Mouse (Mus musculus): ENCODE measurements around the gene Sphk1.
"Not testable (repeated sequence)": the region's sequence is repeated elsewhere in the genome, so short reads cannot be mapped to it uniquely, and the experiment has no call there.

Gene Sphk1

DNA sequence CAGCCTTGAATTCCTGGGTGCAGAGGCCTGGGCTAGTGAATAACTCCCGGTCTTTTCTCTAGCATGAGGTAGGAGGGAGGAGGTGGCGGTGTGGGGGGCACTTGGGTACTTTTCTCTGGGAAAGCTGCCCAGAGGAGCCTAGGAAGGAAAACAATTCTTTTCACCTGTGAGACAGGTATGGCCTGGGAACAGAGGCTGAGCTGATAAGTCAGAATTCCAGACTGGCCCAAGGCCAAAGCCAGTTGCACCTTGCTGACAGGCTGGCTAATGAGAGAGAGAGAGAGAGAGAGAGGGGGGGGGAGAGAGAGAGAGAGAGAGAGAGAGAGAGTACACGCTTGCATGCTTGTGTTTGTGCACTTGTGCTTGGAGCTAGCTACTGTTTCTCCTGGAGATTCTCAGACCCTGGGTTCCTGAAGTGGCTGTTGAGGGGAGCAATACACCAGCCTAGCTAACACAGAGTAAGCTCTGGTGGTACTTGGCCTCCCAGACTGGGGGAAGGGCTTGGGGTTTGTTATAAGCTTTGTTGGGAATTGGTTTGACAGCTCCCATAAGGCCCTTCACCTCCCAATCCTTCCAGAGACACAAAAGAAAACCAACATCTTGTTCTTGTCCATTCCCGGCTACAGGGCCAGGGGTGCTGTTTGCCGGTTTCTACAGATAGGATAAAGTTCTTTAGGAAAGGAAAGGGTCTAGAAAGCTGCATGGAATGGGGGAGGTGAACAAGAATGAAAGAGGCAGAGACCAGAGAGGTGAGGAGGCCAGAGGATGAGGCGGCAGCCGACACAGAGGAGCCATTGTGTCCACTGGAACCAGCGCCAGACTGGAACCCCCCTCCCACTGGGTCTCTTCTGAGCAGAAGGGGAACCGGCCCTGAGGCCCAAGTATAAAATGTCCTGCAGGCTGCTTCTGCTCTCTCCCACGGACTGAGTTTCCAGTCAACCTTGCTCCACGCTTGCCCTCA, at the start of gene Sphk1:
TSS of gene Sphk1 (plus strand) at position 739 of the 961 bp plus-strand sequence.
- DNase-seq (ENCODE audit: low read depth, low spot score): no peak

DNA sequence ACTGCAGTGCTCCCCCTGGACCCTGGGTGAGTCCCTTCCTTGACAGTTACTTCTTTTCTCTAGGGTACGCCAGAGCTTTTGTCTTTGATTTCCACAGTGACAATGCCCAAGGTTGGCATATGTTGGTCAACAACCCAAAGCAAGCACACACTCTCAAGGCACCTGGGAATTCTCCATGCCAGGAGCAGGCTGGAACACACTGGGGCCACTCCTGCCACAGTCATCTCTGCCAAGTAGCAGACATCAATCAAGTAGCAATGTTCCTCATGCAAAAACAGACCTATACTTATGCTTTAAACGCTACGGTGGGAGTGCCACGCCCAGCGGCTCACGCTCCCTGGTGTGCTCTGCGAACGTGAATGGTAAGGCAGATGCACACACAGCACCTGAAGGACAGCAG, 49.8 kb upstream of the Sphk1 start:
- DNase-seq (ENCODE audit: low read depth, low spot score): no peak

DNA sequence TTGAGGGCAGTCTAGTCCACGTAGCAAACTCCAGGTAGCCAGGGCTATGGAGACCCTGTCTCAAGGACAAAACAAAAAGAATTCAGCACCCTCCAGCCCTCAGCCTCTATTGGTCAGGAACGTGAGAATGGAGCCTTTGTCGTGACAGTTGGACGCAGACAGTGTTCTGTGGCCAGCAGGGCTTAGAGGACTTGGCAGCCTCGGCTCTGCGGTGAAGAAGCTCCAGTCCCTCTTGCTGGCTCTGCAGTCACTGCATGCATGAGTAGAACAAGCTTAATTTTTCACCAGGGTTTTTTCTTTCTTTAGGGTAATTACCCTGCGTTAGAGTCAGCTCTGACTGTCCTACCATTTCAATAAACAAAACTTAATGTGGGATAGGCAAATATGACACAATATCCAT, 48.9 kb upstream of the Sphk1 start:
- no peak for DNase-seq (ENCODE audit: low read depth, low spot score)

DNA sequence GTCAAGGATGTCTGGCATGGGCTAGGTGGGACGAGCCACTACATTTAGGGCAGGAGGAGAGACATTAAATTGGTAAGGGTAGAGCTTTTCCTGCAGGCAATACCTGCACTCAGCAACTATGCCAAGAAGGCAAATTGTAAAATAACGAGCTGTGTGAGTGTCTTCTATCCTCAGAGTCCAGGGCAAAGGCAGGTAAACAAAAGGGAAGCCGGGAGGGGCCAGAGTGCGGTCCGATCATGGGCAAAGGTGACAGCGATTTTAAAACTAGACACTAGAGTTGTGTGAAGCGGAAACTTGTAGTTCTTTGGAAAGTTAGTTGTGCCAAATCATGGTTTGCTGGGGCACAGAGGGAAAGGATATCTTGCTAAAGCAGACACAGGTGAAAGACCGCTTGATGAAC, 46.5 kb upstream of the Sphk1 start:
- DNase-seq (ENCODE audit: low read depth, low spot score): no peak

DNA sequence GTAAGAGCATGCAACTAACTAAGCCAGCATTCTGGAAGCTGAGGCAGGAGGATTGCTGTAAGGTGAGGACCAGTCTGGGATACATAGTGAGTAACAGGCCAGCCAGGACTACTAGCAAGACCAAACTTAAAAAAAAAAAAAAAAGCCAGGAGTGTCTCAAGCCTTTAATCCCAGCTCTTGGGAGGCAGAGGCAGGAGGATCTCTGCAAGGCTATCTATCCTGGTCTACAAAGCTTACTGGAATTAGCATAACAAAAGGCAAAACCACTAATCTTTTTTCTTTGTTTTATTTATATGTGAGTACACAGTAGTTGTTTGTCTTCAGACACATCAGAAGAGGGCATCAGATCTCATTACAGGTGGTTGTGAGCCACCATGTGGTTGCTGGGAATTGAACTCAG, 42.5 kb upstream of the Sphk1 start:
- DNase-seq (ENCODE audit: low read depth, low spot score): peak; percentile 78

DNA sequence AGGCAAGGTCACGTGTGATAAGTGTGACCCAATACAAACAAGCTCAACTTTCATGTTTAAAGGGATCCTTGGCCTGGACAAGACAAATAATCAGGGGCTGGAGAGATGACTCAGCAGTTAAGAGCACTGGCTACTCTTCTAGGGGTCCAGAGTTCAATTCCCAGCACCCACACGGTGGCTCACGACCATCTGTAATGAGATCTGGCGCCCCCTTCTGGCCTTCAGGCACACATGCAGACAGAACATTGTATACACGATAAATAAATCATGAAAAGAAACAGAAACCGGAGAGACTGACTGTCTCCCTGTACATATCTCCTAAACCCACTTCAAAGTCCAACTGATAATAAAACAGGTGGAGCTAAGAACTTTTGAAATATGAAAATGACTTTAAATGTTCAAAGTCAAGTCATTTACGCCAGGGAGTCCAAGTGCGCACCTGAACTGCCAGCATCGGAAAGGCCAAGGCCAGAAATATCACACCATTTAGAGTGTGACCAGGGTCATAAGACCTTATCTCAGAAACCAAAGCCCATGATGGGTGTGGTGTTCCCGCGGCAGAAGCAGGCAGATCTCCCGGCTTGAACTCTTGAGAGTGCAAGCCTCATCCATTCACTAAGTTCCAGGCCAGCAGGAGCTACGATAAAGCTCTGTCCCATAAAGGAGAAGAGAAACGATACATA, 41.9 kb upstream of the Sphk1 start:
- peak; percentile 91 for DNase-seq (ENCODE audit: low read depth, low spot score)

DNA sequence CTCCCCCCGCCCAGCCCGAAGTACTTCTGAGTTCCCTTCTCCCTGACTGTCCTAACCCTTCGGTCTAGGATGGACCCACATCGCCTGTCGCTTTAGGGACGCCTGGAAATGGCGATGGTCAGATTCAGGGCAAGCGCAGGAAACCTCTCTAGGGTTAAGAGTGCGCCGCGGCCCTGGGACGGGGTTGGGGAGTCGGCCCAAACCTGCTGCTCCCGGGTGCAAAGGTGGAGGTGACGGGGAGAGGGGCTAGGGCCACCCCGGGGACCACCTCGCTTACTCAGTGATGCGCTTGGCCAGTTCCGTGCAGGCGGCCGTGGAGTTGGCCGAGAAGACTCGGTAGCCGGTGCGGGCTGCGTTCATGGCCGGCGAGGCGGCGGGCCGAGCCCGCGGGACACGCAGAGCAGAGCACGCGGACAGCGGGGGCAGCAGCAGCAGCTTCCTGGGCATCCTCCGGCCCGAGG, 40.9 kb upstream of the Sphk1 start:
- peak; percentile 53 for DNase-seq (ENCODE audit: low read depth, low spot score)

DNA sequence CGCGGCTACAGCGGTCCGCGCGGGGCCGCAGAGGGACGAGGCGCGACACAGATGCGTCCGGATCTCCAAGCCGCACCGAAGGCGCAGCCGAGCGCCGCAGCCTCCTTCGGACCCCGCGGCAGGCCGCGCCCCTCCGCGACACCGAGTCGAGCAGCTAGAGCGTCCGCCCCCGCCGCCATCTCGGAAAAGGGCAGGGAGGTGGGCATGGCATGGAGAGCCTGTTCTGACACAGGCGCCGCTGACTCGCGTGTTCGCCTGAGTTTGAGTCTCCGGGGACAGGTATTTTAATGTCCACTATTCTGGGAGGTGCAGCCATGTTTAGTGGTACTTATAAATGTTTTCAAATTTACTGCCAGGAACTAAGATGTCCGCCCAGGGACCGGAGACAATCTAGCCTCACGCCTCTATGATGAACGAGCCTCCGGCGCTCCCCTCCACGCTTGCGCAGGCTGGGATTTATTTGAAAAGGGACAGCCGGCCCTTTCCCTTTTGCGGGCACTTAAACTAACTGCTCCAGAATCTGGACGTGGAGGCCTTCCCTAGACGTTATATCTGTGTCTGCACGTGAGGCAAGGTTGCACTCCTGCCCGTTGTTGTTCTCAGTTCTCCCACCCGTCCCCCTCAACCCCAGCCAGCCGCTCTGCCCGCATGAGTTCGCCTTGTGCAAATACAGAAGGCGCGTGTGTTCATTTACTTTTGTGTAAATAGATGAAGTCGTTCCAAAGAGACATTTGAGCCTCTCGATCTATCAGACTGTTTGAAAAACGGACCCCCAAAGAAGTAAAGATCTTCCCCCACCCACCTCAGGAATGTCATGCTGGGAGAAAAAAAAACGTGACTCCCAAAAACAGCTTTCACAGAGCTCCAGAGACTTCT, 40.3 kb upstream of the Sphk1 start:
- peak; percentile 93 for DNase-seq (ENCODE audit: low read depth, low spot score)

DNA sequence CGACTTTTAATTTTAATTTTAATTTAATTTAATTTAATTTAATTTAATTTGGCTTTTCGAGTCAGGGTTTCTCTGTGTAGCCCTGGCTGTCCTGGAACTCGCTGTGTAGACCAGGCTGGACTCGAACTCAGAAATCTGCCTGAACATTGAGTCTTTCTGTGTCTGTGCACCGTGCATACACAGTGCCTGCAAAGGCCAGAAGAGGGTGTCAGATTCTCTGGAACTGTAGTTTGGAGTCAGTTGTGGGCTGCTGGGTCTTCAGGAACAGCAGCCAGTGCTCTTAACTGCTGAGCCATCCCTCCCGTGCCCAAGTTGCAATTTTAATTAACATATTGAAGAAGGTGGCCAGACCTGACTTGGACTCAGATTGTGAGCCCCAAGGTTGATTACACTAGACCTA, 39.4 kb upstream of the Sphk1 start:
- peak; percentile 49 for DNase-seq (ENCODE audit: low read depth, low spot score)

DNA sequence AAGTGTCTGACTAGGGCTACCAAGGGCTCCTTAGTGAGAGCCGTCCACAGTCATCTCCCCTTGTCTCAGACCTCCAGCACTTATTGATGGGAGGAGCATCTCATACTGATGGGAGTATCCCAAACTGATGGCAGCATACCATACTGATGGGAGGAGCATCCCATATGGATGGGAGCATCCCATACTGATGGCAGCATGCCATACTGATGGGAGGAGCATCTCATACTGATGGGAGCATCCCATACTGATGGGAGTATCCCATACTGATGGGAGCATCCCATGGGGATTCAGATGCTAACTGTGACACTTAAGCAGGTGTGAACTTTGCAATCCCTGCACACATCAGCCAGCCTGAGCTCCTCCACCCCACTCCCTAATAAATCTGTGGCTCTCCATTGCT, 38.2 kb upstream of the Sphk1 start:
- DNase-seq (ENCODE audit: low read depth, low spot score): not testable (repeated sequence)

DNA sequence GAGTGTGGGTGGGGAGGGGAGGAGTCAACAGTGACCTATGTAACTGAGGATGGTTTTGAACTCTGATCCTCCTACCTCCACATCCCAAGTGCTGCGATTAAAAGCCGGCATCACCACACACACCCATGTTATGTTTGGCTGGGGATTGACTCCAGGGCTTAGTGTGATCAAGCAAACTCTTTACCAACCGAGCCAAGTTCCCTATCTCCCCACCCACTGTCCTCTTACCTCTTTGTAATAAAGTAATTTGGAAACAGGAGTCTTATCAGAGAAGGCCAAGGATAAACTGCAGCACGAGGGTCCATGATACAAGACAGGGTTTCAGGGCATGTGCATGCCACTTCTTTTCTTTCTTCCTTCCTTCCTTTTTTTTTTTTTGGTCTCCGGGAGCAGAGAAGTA, 37.5 kb upstream of the Sphk1 start:
- no peak for DNase-seq (ENCODE audit: low read depth, low spot score)

DNA sequence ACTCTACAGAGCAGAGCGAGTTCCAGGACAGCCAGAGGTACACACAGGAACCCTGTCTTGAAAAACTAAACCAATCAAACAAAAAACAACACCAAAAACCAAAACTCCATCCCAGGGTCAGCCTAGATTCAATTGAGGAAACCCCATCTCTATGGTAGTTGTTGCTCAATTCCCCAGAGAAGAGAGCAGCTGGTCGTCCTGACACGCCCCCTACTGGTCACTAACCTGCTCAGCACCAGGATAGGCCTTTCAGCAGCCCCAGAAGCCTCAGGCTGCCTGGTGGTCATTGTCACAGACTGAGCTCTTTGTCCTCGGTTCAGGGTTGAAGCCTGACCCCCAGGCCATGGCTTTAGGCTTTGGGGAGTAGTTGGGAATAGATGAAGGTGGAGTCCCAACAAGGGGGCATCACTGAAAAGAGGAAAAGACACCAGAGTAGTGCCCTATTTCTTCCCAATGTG, 36.9 kb upstream of the Sphk1 start, which contains the start of gene Prpsap1:
TSS of gene Prpsap1 (minus strand) at position 408 of the 458 bp plus-strand sequence.
- DNase-seq (ENCODE audit: low read depth, low spot score): peak; percentile 81

DNA sequence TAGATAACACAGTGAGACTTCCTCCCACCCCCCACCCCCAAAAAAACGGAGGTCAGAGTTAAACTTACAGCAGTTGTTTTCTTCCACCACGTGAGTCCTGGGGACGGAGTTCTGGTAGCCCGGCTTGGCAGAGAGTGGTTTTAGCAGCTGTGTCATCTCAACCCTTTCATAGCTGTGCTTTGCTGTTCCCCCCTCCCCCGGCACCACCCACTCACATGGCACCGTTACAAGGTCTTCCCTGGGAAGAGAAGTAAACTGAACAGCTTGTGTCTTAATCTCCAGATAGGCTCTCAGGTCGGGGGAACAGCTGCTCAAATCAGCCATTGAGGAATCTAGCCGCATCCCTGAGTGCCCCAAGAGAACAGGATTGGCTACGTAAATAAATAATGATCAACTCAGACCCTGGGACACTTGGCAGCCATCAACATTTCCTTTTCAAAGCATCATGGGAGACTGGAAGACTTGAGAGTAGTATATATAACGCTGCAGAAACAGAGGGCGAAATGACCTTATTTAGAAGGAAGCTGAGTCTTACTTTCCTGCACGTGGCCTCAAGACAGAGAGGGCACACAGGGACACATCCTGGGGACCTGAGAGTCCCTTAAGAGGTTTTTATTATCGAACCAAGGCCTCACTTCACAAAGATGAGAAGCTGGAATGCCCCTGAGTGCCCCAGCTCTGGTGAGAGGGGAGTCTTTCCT, 36.1 kb upstream of the Sphk1 start:
- no peak for DNase-seq (ENCODE audit: low read depth, low spot score)

DNA sequence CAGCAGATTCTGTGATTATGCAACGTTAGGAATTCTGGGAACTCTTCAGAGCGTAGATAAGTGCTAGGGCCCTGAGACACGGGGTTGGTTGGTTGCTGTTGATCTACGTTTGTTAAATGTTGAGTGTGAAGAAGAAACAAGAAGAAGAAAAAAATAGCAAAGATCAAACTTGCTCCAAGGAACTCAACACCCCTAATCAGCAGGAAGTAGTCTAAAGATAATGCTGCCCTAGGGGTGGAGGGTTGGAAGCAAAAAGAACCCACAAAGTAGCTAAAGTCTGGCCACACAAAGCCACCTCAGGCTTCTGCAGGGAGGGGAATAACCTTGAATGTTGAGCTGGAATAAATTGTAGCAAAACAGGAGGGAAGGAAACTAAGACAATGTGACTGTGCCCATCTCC, 33.4 kb upstream of the Sphk1 start:
- no peak for DNase-seq (ENCODE audit: low read depth, low spot score)

DNA sequence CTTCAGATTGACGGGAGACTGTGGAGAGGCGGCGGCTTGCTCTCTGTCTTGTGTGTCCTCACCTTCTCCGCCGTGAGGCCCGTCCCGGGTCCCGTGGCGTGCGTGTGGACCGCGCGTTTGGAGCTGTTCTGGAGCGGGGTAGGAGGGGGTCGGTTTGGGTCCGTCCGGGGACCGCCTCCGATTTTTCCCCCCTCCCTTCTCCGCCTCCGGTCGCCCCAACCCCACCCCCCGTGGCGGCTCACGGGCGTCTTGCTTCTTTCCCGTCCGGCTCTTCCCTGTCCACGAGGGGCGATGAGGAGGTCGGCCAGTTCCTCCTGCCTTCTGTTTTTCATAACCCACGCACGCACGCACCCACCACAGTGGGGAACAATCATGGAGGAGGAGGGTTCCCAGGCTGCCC, 32.1 kb upstream of the Sphk1 start:
- no peak for DNase-seq (ENCODE audit: low read depth, low spot score)

DNA sequence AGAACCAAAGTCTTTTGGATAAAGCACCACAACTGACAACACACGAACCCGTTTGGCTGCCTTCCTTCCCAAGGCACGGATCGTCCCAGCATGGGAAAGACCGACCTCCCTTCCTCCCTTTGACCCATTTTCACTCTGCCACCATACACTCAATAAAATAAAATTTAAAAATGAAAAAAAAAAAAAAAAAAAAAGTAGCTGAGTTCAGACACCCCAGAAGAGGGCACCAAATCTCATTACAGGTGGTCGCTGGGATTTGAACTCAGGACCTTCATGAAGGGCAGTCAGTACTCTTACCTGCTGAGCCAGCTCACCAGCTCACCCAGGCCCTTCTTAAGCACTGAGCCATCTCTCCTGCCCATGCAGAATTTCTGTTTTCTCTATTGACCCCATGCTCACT, 31.7 kb upstream of the Sphk1 start:
- no peak for DNase-seq (ENCODE audit: low read depth, low spot score)

DNA sequence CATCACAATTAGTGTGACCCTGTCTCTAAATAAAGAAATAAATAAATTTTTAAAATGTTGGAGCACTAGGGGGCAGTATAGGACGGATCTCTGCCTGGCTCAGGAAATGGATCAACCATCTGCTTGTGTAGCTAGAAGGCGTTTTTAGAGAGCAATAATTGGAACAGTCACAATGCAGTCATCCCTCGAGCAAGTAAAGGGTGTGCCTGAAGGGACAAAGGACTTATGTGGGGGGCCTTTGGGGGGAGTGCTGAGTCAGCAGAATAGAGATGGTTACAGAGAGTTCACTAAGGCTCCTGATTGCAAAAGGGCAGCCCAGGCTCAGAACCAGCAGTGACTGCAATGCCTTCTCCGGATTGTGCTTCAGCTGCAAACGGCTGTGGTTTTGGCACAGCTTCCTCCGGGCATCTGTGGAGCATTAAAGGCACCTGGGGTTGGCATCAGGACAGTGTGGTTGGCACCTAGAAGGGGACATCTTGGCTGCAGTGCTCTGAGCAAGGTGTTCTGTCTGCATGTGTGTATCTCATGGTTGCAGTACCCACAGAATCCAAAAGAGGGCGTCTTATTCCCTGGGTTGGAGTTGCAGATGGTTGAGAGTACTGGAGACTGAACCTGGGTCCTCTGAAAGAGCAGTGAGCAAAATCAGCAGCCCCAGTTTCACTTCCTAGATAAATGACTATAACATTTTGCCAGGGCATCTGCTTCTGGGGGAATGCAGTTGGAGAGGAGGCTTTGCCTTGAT, 29.5 kb upstream of the Sphk1 start:
- DNase-seq (ENCODE audit: low read depth, low spot score): peak; percentile 82

DNA sequence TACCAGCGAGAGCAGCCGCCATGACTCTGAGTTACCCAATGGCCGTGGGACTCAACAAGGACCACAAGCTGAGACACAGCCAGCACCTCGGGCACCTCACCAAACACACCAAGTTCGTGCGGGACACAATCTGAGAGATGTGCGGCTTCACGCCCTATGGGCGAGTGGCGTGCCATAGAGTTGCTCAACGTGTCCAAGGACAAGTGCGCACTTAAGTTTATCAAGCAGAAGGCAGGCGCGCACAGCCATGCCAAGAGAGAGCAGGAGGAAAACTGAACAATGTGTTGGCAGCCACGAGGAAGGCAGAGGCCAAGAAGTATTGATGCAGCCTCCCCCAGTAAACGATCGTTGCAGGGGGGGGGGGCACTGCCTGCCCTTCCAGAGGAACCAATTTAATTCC, 26.2 kb upstream of the Sphk1 start:
- DNase-seq (ENCODE audit: low read depth, low spot score): peak; percentile 27

DNA sequence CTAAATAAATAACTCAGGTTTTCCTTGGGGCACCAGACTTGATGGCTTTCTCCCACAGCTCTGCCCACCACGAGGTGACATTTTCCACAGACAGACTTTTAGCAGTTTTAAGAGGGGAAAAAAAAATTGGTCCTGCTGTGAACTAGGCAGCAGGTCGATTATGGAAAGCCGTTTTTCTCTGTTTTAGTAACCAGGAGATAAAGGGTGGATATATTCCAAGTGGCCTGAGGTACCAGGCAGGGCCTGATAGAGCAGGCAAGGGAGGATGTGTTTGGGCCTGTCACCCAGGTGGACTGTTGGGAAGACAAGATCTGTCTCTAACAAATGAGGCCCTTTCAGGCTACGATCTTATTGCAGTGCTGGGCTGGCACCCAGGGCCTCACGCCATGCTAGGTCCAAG, 25.2 kb upstream of the Sphk1 start:
- DNase-seq (ENCODE audit: low read depth, low spot score): no peak

DNA sequence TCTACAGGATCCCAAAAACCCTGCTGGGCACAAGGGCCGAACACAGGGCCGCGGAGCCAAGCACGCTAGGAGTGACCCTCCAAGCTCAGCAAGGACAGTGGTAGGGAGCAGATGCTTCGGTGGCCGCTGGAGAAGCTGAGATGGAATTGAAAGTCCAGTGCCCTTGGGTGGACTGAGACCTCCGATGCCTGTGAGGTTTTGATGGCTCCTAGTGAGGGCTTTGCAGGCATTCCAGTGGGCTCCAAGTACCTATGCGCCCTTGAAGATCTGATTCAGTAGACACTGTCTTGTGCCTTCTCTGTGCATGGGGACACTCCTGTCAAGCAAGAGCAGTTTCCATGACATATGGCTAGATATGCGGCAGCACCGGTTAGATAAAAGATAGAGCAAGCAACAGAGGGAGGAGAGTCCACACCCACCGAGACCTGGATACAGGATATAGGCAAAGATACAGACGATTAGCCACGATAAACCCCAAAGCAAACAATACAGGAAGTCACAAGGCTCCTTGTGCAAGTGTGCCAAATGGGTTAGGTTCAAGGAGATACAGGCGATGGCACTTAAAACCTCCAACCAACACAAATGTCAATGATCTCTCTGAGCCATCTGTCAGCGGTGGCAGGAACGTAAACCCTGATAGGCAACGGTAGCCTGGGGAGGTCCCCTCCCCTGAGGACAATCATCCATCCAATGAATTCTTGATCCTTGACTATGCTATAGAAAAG, 24.4 kb upstream of the Sphk1 start:
- DNase-seq (ENCODE audit: low read depth, low spot score): no peak
